In the genomic region with DNA sequence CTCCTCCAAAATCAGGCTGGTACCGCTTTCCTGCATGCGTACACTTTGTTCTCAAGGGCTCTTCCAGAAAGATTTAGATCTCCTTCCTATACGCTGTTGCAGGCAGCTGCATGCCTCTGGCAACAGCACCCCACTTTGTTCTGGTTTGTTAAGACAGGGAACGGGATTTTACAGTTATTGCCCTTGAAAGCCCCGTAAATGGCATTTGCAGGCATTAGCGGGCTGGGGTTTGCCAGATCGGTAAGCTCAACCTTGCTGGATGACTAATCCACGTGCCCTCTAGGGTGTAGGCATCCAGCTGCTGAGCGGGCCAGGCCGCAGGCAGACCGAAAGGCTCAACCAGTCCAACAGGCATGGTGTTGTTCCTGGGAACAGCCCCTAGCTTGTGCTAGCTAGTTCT, we compare ENCODE assay signal across 31 mouse cellular contexts.
DNase-seq lines count a peak whose midpoint lies in the region; ATAC-seq and TF ChIP-seq lines count a peak whose summit lies in the region.
"Had no signal": no experiment of that assay in that cellular context is flagged by ENCODE, and none has a peak within 500 bp of the region (broad histone marks: within the 10 kb centered on the region; RNA-seq: fewer than 3 reads in every experiment).

No protein-coding gene starts in this region.

- no peak overlapping the region for H3K4me3 ChIP-seq in forebrain, embryonic 11.5 days (ENCODE audit: low read depth, low read length)
- no peak overlapping the region for H3K4me3 ChIP-seq in forebrain, embryonic 16.5 days (replicated peaks; ENCODE audit: low read length)
- no peak overlapping the region for H3K4me3 ChIP-seq in kidney, adult 2 months (ENCODE audit: insufficient read depth, low read depth, low read length)
- H3K4me3 ChIP-seq in limb, embryonic 13.5 days: no peak overlapping the region
- H3K4me3 ChIP-seq: embryonic facial prominence, embryonic 13.5 days; erythroblast, embryonic 14.5 days; forebrain, embryonic 13.5 days; gastrocnemius, adult 2 months; heart, embryonic 13.5 days; intestine, embryonic 15.5 days; kidney, embryonic 15.5 days; lung, embryonic 15.5 days; midbrain, embryonic 10.5 days; midbrain, embryonic 15.5 days had no signal

- no peak for ATAC-seq in forebrain, embryonic 11.5 days (replicated peaks; ENCODE audit: low FRiP score)
- ATAC-seq in forebrain, embryonic 16.5 days: no peak
- 0 out of 2 replicates have a peak, but pooled peaks have one; percentile 40 for ATAC-seq in limb, embryonic 13.5 days (ENCODE audit: low FRiP score, low read depth)
- ATAC-seq: forebrain, embryonic 13.5 days; hindbrain, postnatal 0 days; intestine, embryonic 15.5 days; midbrain, embryonic 15.5 days; Patski had no signal

- H3K36me3 ChIP-seq in forebrain, embryonic 11.5 days (ENCODE audit: control insufficient read depth, insufficient read depth, low read length): no peaks in the 10 kb centered on the region
- H3K36me3 ChIP-seq in forebrain, embryonic 16.5 days (ENCODE audit: control insufficient read depth, insufficient read depth): no peaks in the 10 kb centered on the region
- H3K36me3 ChIP-seq in kidney, adult 2 months (ENCODE audit: control insufficient read depth, insufficient read depth, low read length): no peaks in the 10 kb centered on the region
- H3K36me3 ChIP-seq in limb, embryonic 13.5 days: no peaks in the 10 kb centered on the region
- H3K36me3 ChIP-seq: embryonic facial prominence, embryonic 13.5 days; heart, embryonic 13.5 days; intestine, embryonic 15.5 days; kidney, embryonic 15.5 days; lung, embryonic 15.5 days; midbrain, embryonic 10.5 days; midbrain, embryonic 15.5 days had no signal

- no peaks in the 10 kb centered on the region for H3K27me3 ChIP-seq in forebrain, embryonic 11.5 days (ENCODE audit: control insufficient read depth, insufficient read depth, low read length)
- H3K27me3 ChIP-seq in forebrain, embryonic 16.5 days (replicated peaks; ENCODE audit: control insufficient read depth, insufficient read depth, low read length): no peaks in the 10 kb centered on the region
- no peaks in the 10 kb centered on the region for H3K27me3 ChIP-seq in kidney, adult 2 months (replicated peaks; ENCODE audit: control insufficient read depth, insufficient read depth, low read length)
- no peaks in the 10 kb centered on the region for H3K27me3 ChIP-seq in limb, embryonic 13.5 days
- H3K27me3 ChIP-seq: embryonic facial prominence, embryonic 13.5 days; forebrain, embryonic 13.5 days; heart, embryonic 13.5 days; intestine, embryonic 15.5 days; kidney, embryonic 15.5 days; lung, embryonic 15.5 days; midbrain, embryonic 15.5 days; Patski had no signal

- no peak overlapping the region for H3K4me2 ChIP-seq in forebrain, embryonic 11.5 days (ENCODE audit: low read depth, low read length, severe bottlenecking)
- no peak overlapping the region for H3K4me2 ChIP-seq in forebrain, embryonic 16.5 days (ENCODE audit: low read length)
- no peak overlapping the region for H3K4me2 ChIP-seq in limb, embryonic 13.5 days (replicated peaks)
- H3K4me2 ChIP-seq: embryonic facial prominence, embryonic 13.5 days; forebrain, embryonic 13.5 days; heart, embryonic 13.5 days; intestine, embryonic 15.5 days; kidney, embryonic 15.5 days; lung, embryonic 15.5 days; midbrain, embryonic 15.5 days had no signal

- H3K9ac ChIP-seq in forebrain, embryonic 11.5 days (ENCODE audit: low read length): no peak overlapping the region
- no peak overlapping the region for H3K9ac ChIP-seq in forebrain, embryonic 16.5 days (replicated peaks; ENCODE audit: low read depth, low read length)
- H3K9ac ChIP-seq in limb, embryonic 13.5 days: no peak overlapping the region
- H3K9ac ChIP-seq: embryonic facial prominence, embryonic 13.5 days; forebrain, embryonic 13.5 days; heart, embryonic 13.5 days; intestine, embryonic 15.5 days; kidney, embryonic 15.5 days; lung, embryonic 15.5 days; midbrain, embryonic 15.5 days had no signal

- peak; percentile 31 for DNase-seq in forebrain, embryonic 11.5 days (ENCODE audit: low spot score)
- peak; percentile 9 to 28 for DNase-seq in kidney, postnatal 4 days
- no peak for DNase-seq in kidney, adult 2 months
- DNase-seq in adrenal gland, postnatal 25 days: peak; percentile 43
- no peak for DNase-seq in frontal cortex, postnatal 14 days (ENCODE audit: low spot score in 2 of 2)
- DNase-seq in natural killer cell, adult 2 months (ENCODE audit: low spot score in 2 of 2): no peak
- DNase-seq: cerebellum, adult 8-10 months; cerebellum, postnatal 36 days; embryo, embryonic 11 days; gastrocnemius, adult 2 months; gastrocnemius, postnatal 36 days; heart, postnatal 10 days; left cerebral cortex, postnatal 4 days; right cerebral cortex, adult 18-20 months; spleen, adult 18-20 months; thymus, adult 18-20 months; thymus, postnatal 25 days had no signal

- no peak for TF ChIP-seq CTCF in kidney, adult 2 months (conservative IDR thresholded peaks at IDR 0.05; ENCODE audit: insufficient read depth, insufficient read length, low read depth, low read length)

- no peak for TF ChIP-seq POLR2A in kidney, adult 2 months (IDR thresholded peaks at IDR 0.05; ENCODE audit: low read depth, low read length)

- H3K27ac ChIP-seq in forebrain, embryonic 11.5 days (ENCODE audit: low read depth, low read length): no peak overlapping the region
- H3K27ac ChIP-seq in forebrain, embryonic 16.5 days (ENCODE audit: low read length): no peak overlapping the region
- H3K27ac ChIP-seq in kidney, adult 2 months (ENCODE audit: insufficient read depth, low read depth, low read length): no peak overlapping the region
- H3K27ac ChIP-seq in limb, embryonic 13.5 days: no peak overlapping the region
- H3K27ac ChIP-seq: embryonic facial prominence, embryonic 13.5 days; forebrain, embryonic 13.5 days; gastrocnemius, adult 2 months; heart, embryonic 13.5 days; hindbrain, postnatal 0 days; intestine, embryonic 15.5 days; kidney, embryonic 15.5 days; lung, embryonic 15.5 days; midbrain, embryonic 10.5 days; midbrain, embryonic 15.5 days; stomach, postnatal 0 days had no signal

- H3K4me1 ChIP-seq in forebrain, embryonic 11.5 days (replicated peaks; ENCODE audit: control insufficient read depth, insufficient read depth, low read length): no peaks in the 10 kb centered on the region
- H3K4me1 ChIP-seq in forebrain, embryonic 16.5 days (replicated peaks; ENCODE audit: control insufficient read depth, insufficient read depth, low read length): no peaks in the 10 kb centered on the region
- no peaks in the 10 kb centered on the region for H3K4me1 ChIP-seq in kidney, adult 2 months (ENCODE audit: control insufficient read depth, insufficient read depth, low read length)
- 0 out of 2 replicates have a peak, but pooled peaks cover 9% of the 10 kb centered on the region for H3K4me1 ChIP-seq in limb, embryonic 13.5 days
- H3K4me1 ChIP-seq: embryonic facial prominence, embryonic 13.5 days; forebrain, embryonic 13.5 days; heart, embryonic 13.5 days; intestine, embryonic 15.5 days; kidney, embryonic 15.5 days; lung, embryonic 15.5 days; midbrain, embryonic 15.5 days had no signal

- WGBS in forebrain, embryonic 11.5 days: 93% methylated on average over 11 of the region's 11 CpGs
- 91% methylated on average over 11 of the region's 11 CpGs for WGBS in forebrain, embryonic 16.5 days
- 79% methylated on average over 11 of the region's 11 CpGs for WGBS in kidney, adult 2 months
- 40% methylated on average over 11 of the region's 11 CpGs for WGBS in limb, embryonic 13.5 days

- no peaks in the 10 kb centered on the region; the same call in 1 of the 2 replicates for H3K9me3 ChIP-seq in forebrain, embryonic 11.5 days (ENCODE audit: control insufficient read depth, low read length)
- H3K9me3 ChIP-seq in forebrain, embryonic 16.5 days (ENCODE audit: control insufficient read depth, low read length): peaks cover 12% of the 10 kb centered on the region; the same call in 1 of the 2 replicates
- peaks cover 8% of the 10 kb centered on the region; the same call in 1 of the 2 replicates for H3K9me3 ChIP-seq in limb, embryonic 13.5 days
- H3K9me3 ChIP-seq: intestine, embryonic 15.5 days; lung, embryonic 15.5 days; midbrain, embryonic 15.5 days had no signal

Comparison
In these comparisons a context has a peak if more than half of its experiments do, and no peak if none do; other contexts are left out.
1. DNase-seq: peak in forebrain, embryonic 11.5 days (single experiment), kidney, postnatal 4 days (2 of 2) and adrenal gland, postnatal 25 days (single experiment); none in kidney, adult 2 months (single experiment), frontal cortex, postnatal 14 days (0 of 2) and natural killer cell, adult 2 months (0 of 2).